Mouse (Mus musculus) forebrain, embryonic 10.5 days (tissue): ENCODE results near the gene Klhl8. TPM values are rescaled to one million over a fixed set of nuclear protein-coding genes. Genes with fewer than 3 reads are reported as not detected.

Experiments used
- DNase-seq: peaks from one replicate; pipeline ENCODE4 v3.0.0-alpha.2; 2017; ENCODE audit warnings: low spot score; ENCODE audit errors: extremely low spot score
- H3K27ac ChIP-seq: fragments of 300-500 bp; sonication (generic); 2 replicates; pipeline ENCODE4 v1.5.1; 2016; ENCODE audit warnings: mild to moderate bottlenecking
- H3K27me3 ChIP-seq: fragments of 300-500 bp; sonication (generic); 2 replicates; pipeline ENCODE4 v1.6.1; 2016; ENCODE audit warnings: mild to moderate bottlenecking; ENCODE audit not compliant: poor library complexity, severe bottlenecking
- H3K36me3 ChIP-seq: fragments of 300-500 bp; sonication (generic); replicated peaks from 2 replicates; pipeline ENCODE4 v1.6.1; 2016; ENCODE audit warnings: mild to moderate bottlenecking, moderate library complexity
- H3K4me1 ChIP-seq: fragments of 300-500 bp; sonication (generic); 2 replicates; pipeline ENCODE4 v1.6.1; 2016
- H3K4me3 ChIP-seq: fragments of 300-500 bp; sonication (generic); 2 replicates; pipeline ENCODE4 v1.5.1; 2016; ENCODE audit warnings: mild to moderate bottlenecking, moderate library complexity
- H3K9me3 ChIP-seq: fragments of 300-500 bp; sonication (generic); 2 replicates; pipeline ENCODE4 v1.6.1; 2016; ENCODE audit warnings: mild to moderate bottlenecking, moderate library complexity
- WGBS: fragments of 180-500 bp; shearing (Covaris S2); methylation state at CpG from one replicate; pipeline ENCODE4 v1.1.7; 2016; 5-methylcytosine and 5-hydroxymethylcytosine counted together
- polyA plus RNA-seq: library from polyadenylated mRNA; unstranded; fragments of >200 nt; fragmentation: Nextera tagmentation; extraction: Ambion mirVana; gene quantifications from 2 replicates; pipeline ENCODE4 v1.2.1, GENCODE M21; 2016

Gene Klhl8
- polyA plus RNA-seq, 1 experiment from 2014 or later: 9.9 TPM

DNA sequence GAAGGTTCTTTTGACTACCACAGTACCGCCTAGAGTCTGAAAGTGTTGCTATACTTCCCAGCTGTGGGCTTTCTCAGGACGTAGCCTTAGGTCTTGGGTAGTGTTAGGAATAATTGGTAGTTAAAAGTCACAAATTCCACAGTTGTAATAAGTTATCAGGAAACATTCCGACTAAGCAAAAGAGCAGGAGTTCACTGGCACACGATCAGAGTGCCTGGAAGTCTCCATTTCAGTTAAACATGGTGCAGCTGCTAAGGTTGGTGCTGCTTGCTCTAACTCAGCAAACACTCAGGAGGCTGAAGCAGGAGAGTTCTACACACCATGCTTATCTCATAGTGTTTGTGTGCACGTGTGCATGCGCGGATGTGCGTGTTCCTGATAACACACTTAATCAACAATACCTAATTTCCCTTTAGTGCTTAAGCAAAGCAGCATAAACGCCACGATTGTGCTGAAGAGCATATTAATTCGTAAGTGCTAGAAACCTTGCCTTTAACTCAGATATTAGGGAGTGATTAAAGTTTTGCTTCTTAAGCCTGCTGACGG lies 97.0 kb downstream of the Klhl8 start:
- DNase-seq: no peak
- Histone ChIP-seq H3K4me3 (no peak overlapping the region), H3K36me3 (peaks cover 3% of the 10 kb centered on the region; the same call in 1 of the 2 replicates), H3K27ac (no peak overlapping the region), H3K9me3 (no peaks in the 10 kb centered on the region), H3K4me1 (peaks cover 15% of the 10 kb centered on the region), H3K27me3 (no peaks in the 10 kb centered on the region)
- WGBS: 93% methylated on average over 12 of the region's 12 CpGs

DNA sequence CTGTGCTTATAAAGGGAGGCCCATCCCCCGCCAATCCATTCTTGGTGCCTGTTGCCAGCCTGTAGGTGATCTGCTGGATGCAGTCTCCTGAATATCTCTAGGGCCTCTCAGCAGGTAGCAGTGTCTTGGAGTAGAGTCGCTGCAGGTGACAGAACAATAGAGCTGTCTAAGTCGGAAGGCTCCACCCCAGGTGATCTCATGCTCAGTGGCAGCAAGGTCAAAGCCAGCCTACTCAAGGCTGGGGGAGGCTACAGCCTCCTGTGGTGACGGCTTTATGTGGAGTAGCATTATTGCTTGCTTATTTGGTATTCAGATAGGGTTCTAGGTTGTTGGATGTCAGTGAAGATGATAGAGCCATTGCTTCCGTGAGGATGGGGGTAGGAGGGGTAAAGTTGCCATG lies 97.8 kb downstream of the Klhl8 start:
- Histone ChIP-seq H3K4me1 (peaks cover 18% of the 10 kb centered on the region), H3K27ac (no peak overlapping the region), H3K27me3 (no peaks in the 10 kb centered on the region), H3K9me3 (no peaks in the 10 kb centered on the region), H3K4me3 (no peak overlapping the region), H3K36me3 (peaks cover 3% of the 10 kb centered on the region; the same call in 1 of the 2 replicates)
- no peak for DNase-seq
- 71% methylated on average over 5 of the region's 5 CpGs for WGBS

Other genes with a start within 250 kb of the Klhl8 start
- gene Aff1, start 218.9 kb downstream of the Klhl8 start, polyA plus RNA-seq: 4.3 and 5.1 TPM in 2 replicates
- gene Hsd17b13, start 66.2 kb upstream of the Klhl8 start, polyA plus RNA-seq: not detected in 2 replicates
- gene Hsd17b11, start 110.7 kb upstream of the Klhl8 start, polyA plus RNA-seq: 1.6 and 2.0 TPM in 2 replicates
- 67.9 TPM in 2 replicates for gene Nudt9, start 135.0 kb upstream of the Klhl8 start, polyA plus RNA-seq
- gene Gm17660, start 166.3 kb upstream of the Klhl8 start, polyA plus RNA-seq: 0.31 TPM in 1 of 2 replicates, not detected in the other
- gene Sparcl1, start 202.5 kb upstream of the Klhl8 start, polyA plus RNA-seq: 13.3 and 13.4 TPM in 2 replicates